Mouse (Mus musculus): ENCODE data around the gene Timeless. TPM values are rescaled to one million over a fixed set of nuclear protein-coding genes. Genes with fewer than 3 reads are reported as not detected.

Gene Timeless
- polyA plus RNA-seq, 1 experiment from 2014 or later = 34.0 TPM

DNA sequence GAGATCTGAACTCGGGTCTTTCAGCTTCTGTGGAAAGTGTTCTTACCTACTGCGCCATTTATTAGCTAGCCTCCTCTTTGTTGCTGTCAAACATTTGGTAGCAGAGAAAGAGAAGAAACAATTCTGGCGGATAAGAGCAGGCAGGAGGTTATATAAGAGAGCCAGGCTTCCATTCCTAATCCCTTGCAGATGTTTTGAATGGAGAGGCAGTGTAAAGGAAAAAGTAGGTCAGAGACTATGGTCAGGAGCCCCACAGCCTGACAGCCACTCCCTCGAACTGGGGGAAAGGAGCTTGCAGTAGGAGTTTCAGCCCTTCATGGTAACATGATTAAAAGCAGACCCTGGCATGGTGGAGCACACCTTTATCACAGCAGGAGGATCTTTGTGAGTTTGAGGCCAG is 4.5 kb downstream of the Timeless start:
- Histone ChIP-seq H3K4me3 (no peak overlapping the region), H3K4me1 (peaks cover 16% of the 10 kb centered on the region), H3K36me3 (peaks cover 29% of the 10 kb centered on the region), H3K4me2 (no peak overlapping the region), H3K27me3 (replicated peaks) (no peaks in the 10 kb centered on the region), H3K27ac (replicated peaks) (no peak overlapping the region), H3K9ac (no peak overlapping the region), H3K9me3 (no peaks in the 10 kb centered on the region)
- 78% methylated on average over 4 of the region's 4 CpGs for WGBS
- ATAC-seq (ENCODE audit: extremely low read depth, insufficient number of reproducible peaks, low FRiP score, low TSS enrichment) = no peak

DNA sequence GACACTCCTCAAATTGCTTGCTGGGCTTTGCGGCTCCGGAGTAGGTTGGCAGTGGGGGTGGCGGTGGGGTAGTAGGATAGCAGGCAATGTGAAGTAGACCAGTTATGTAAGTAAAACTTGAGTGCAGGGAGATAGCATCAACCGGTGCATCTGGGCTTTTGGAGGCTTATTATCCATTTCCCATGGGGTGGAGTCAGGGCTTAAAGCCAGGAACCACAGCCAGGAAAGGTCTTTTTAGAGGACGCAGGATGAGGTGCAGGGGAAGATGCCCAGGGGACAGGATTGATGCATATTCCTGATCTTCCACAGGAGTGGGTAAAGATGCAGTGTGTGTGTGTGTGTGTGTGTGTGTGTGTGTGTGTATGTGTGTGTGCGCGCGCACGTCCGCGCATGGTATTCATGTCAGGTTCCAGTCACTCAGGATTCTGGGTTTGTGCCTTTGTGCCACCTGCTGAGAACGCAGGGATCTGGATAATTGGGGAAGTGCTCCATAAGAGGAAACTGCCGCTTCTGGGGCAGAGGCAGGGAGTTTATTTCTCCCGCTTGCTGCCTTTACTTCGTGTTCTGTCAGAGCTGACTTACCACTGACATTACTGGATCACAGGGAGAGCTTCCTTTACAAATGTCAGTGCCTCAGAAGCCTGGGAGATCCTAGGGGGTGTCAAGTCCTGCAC is 6.1 kb downstream of the Timeless start:
- 81% methylated on average over 15 of the region's 15 CpGs for WGBS
- Histone ChIP-seq H3K4me2 (no peak overlapping the region), H3K27ac (replicated peaks) (0 out of 2 replicates have a peak overlapping the region, but pooled peaks have one; percentile 0), H3K27me3 (replicated peaks) (no peaks in the 10 kb centered on the region), H3K36me3 (peaks cover 46% of the 10 kb centered on the region), H3K4me3 (no peak overlapping the region), H3K9me3 (no peaks in the 10 kb centered on the region), H3K4me1 (peaks cover 12% of the 10 kb centered on the region), H3K9ac (no peak overlapping the region)
- no peak for ATAC-seq (ENCODE audit: extremely low read depth, insufficient number of reproducible peaks, low FRiP score, low TSS enrichment)

DNA sequence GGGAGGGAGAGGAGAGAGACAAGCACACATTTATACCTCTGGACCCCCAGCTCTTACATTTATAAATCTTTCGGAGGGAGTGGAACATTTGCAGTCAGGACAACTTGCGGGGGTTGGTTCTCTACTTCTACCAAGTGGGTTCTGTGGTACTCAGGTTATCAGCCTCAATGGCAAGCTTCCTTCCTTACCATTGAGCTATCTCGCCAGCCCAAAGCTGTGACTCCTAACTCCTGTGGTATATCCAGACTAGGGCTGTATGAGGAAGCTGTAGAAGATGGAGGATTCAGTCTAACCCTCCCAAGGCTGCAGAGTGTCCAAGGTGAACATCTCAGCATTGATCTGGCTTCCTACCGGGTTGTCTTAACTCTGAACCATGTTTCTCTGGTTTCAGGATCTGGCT is 7.3 kb downstream of the Timeless start:
- H3K27me3 ChIP-seq (replicated peaks) = no peaks in the 10 kb centered on the region
- H3K27ac ChIP-seq (replicated peaks) = no peak overlapping the region
- no peak for ATAC-seq (ENCODE audit: extremely low read depth, insufficient number of reproducible peaks, low FRiP score, low TSS enrichment)
- H3K9me3 ChIP-seq = no peaks in the 10 kb centered on the region
- peaks cover 54% of the 10 kb centered on the region for H3K36me3 ChIP-seq
- 78% methylated on average over 4 of the region's 4 CpGs for WGBS
- H3K4me1 ChIP-seq = peaks cover 11% of the 10 kb centered on the region
- H3K9ac ChIP-seq = peak overlapping the region; percentile 12; the same call in 1 of the 2 replicates
- no peak overlapping the region for H3K4me3 ChIP-seq
- H3K4me2 ChIP-seq = no peak overlapping the region

DNA sequence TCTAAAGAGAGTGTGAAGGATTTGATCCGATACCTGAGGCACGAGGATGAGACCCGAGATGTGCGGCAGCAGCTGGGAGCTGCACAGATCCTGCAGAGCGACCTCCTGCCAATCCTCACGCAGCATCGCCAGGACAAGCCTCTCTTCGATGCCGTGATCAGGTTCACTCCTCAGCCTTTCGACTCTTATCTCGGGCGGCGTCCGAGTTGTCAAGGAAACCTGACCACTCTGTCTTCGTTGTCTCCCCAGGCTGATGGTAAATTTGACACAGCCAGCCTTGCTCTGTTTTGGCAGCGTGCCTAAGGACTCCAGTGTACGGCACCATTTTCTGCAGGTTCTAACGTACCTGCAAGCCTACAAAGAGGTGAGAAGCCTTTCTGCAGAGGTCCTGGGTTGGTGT is 8.3 kb downstream of the Timeless start:
- H3K4me2 ChIP-seq = no peak overlapping the region
- H3K27me3 ChIP-seq (replicated peaks) = no peaks in the 10 kb centered on the region
- ATAC-seq (ENCODE audit: extremely low read depth, insufficient number of reproducible peaks, low FRiP score, low TSS enrichment) = no peak
- 64% methylated on average over 18 of the region's 18 CpGs for WGBS
- no peaks in the 10 kb centered on the region for H3K9me3 ChIP-seq
- peaks cover 56% of the 10 kb centered on the region for H3K36me3 ChIP-seq
- H3K27ac ChIP-seq (replicated peaks) = no peak overlapping the region
- peaks cover 11% of the 10 kb centered on the region for H3K4me1 ChIP-seq
- no peak overlapping the region for H3K4me3 ChIP-seq
- no peak overlapping the region for H3K9ac ChIP-seq

DNA sequence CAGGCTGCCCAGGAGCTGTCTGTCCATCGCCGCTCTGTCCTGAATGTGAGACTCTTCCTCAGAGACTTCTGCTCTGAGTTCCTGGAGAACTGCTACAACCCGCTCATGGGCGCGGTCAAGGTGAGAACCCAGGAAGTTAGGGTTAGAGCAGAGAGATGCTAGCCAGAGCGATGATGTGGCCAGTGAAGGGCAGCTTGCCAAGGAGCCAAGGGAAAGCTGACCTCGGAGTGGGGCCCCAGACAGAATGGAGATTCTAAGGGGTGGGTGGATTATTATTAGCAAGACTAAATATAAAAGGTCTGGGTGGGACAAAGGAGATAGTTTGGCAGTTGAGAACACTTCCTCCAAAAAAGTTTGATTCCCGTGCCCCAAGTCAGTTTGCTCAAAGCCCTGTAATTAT is 11.4 kb downstream of the Timeless start:
- H3K4me3 ChIP-seq = no peak overlapping the region
- no peak overlapping the region for H3K4me2 ChIP-seq
- no peaks in the 10 kb centered on the region for H3K27me3 ChIP-seq (replicated peaks)
- peaks cover 88% of the 10 kb centered on the region for H3K36me3 ChIP-seq
- peak overlapping the region; percentile 9; the same call in 1 of the 2 replicates for H3K27ac ChIP-seq (replicated peaks)
- H3K4me1 ChIP-seq = peaks cover 6% of the 10 kb centered on the region; the same call in 1 of the 2 replicates
- ATAC-seq (ENCODE audit: extremely low read depth, insufficient number of reproducible peaks, low FRiP score, low TSS enrichment) = no peak
- 77% methylated on average over 8 of the region's 8 CpGs for WGBS
- H3K9ac ChIP-seq = no peak overlapping the region
- H3K9me3 ChIP-seq = no peaks in the 10 kb centered on the region

DNA sequence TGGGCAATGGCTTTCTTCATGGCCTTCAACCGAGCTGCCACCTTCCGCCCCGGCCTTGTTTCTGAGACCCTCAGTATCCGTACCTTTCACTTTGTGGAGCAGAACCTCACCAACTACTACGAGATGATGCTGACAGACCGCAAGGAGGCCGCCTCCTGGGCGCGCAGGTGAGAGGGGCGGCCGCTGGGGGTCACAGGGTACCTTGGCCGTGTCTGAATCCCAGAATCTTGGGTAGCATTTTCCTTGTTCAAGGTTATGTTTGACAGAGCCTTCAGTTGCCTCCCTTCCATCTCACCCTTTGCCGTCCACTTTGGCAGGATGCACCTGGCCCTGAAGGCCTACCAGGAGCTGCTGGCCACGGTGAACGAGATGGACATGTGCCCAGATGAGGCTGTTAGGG is 12.3 kb downstream of the Timeless start:
- no peaks in the 10 kb centered on the region for H3K9me3 ChIP-seq
- peaks cover 96% of the 10 kb centered on the region for H3K36me3 ChIP-seq
- no peak overlapping the region for H3K9ac ChIP-seq
- H3K27me3 ChIP-seq (replicated peaks) = no peaks in the 10 kb centered on the region
- no peak overlapping the region for H3K4me2 ChIP-seq
- H3K27ac ChIP-seq (replicated peaks) = no peak overlapping the region
- no peak overlapping the region for H3K4me3 ChIP-seq
- peaks cover 6% of the 10 kb centered on the region; the same call in 1 of the 2 replicates for H3K4me1 ChIP-seq
- ATAC-seq (ENCODE audit: extremely low read depth, insufficient number of reproducible peaks, low FRiP score, low TSS enrichment) = no peak
- WGBS = 92% methylated on average over 15 of the region's 15 CpGs

DNA sequence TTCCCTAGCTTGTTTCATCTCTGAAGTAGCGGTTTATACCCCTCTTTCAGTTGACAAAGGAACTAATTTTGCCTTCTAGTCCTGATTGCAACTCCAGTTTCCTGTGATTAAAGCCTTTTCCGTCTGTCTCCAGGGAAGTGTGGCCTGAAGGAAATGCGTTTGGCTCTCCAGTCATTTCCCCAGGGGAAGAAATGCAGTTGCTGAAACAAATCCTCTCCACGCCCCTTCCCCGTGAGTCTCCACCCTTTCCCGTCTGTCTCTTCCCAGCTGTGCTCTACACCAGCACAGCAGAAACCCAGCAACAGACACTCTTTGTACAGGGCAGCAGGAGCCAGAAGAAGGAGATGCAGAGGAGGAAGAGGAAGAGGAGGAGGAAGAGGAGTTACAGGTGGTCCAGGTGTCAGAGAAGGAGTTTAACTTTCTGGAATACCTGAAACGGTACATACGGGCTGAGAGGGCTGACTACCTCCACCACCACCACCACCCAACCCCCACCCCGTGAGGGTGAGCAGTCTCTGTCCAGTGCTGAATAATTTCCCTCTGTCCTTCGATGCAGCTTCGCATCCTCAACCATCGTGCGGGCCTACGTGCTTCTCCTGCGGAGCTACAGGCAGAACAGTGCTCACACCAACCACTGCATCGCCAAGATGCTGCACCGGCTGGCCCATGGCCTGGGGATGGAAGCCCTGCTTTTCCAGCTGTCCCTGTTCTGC is 15.3 kb downstream of the Timeless start:
- H3K36me3 ChIP-seq = peaks cover 100% of the 10 kb centered on the region

DNA sequence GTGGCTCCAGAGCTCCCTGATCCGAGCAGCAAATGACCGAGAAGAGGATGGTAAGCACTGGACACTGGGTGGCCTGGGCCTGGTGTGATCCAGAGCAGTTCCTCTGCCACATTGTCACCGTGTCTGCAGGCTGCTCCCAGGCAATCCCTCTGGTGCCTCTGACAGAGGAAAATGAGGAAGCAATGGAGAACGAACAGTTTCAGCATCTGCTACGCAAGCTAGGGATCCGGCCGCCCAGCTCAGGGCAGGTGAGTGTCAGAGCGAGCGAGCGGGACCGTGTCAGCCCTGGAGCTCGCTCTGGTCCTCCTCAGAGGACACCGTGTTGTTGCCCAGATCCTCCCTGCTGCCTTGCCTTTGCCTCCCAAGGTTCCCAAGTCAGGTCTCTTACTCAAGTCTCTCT is 18.7 kb downstream of the Timeless start:
- 91% methylated on average over 13 of the region's 13 CpGs for WGBS
- H3K36me3 ChIP-seq = peaks cover 79% of the 10 kb centered on the region

More for the DNA sequence above, 15.3 kb downstream of the Timeless start:
- H3K4me3 ChIP-seq = peak overlapping the region; percentile 5
- H3K9me3 ChIP-seq = no peaks in the 10 kb centered on the region
- H3K27ac ChIP-seq (replicated peaks) = peak overlapping the region; percentile 84
- WGBS = 72% methylated on average over 17 of the region's 17 CpGs
- H3K4me2 ChIP-seq = peak overlapping the region; percentile 40
- H3K9ac ChIP-seq = no peak overlapping the region
- H3K27me3 ChIP-seq (replicated peaks) = no peaks in the 10 kb centered on the region
- no peak for ATAC-seq (ENCODE audit: extremely low read depth, insufficient number of reproducible peaks, low FRiP score, low TSS enrichment)
- H3K4me1 ChIP-seq = peaks cover 6% of the 10 kb centered on the region; the same call in 1 of the 2 replicates

DNA sequence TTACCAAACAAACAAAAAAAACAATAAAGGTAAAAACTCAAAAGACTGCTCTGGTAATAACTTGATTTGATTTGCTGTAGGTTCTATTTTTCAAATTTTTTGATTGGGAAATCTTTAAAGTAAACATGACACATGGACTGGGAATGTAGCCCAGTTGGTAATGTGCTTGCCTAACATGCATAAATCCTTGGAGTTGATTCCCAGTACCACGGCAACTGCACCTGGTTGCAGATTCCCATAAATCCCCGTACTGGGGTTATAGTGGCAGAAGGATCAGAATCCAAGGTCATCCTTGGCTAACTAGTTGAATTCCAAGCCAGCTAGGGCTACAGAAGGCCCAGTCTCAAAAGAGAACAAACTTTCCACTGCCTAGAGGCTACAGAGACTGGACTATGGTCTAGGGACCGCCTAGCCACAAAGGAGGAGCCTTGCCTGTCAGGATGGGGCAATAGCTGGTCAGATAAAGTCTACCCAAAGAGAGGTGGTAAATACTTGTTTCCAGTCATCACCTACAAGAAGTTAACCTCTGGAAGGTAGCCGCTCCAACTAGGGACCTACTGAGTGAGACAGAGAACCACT is 21.9 kb downstream of the Timeless start, which contains the start of gene Apon:
TSS of gene Apon (plus strand) at position 420 of the 579 bp plus-strand sequence.
- no peaks in the 10 kb centered on the region for H3K4me1 ChIP-seq
- ATAC-seq (ENCODE audit: extremely low read depth, insufficient number of reproducible peaks, low FRiP score, low TSS enrichment) = no peak
- no peak within 1 kb of the TSS for H3K27ac ChIP-seq (replicated peaks)
- no peak within 1 kb of the TSS for H3K9ac ChIP-seq
- H3K4me2 ChIP-seq = no peak within 1 kb of the TSS
- peaks cover 47% of the 10 kb centered on the region for H3K36me3 ChIP-seq
- H3K9me3 ChIP-seq = no peaks in the 10 kb centered on the region
- H3K4me3 ChIP-seq = no peak within 1 kb of the TSS
- H3K27me3 ChIP-seq (replicated peaks) = no peaks in the 10 kb centered on the region
- 79% methylated on average over 4 of the region's 4 CpGs for WGBS

More for the DNA sequence above, 18.7 kb downstream of the Timeless start:
- Histone ChIP-seq H3K4me2 (no peak overlapping the region), H3K9ac (no peak overlapping the region), H3K9me3 (no peaks in the 10 kb centered on the region), H3K27ac (replicated peaks) (no peak overlapping the region), H3K4me3 (no peak overlapping the region), H3K27me3 (replicated peaks) (no peaks in the 10 kb centered on the region), H3K4me1 (no peaks in the 10 kb centered on the region)
- no peak for ATAC-seq (ENCODE audit: extremely low read depth, insufficient number of reproducible peaks, low FRiP score, low TSS enrichment)

DNA sequence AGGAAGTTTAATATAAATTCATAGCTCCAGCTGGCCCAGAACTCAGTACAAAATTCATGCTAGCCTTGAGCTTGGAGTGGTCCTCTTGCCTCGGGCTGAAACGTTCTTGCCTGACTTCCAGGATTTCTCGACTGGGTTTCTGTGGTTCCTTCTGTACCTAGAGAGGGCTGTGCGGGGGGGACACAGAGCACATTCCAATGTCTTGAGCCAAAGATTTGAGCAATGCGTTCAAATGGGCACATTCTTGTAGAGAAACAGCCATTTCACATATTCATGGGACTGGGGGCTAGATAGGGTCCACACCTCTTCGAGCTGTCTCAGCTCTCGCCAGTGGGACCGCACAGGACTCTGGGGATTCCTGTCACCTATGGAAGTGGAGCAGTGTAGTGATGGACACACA is 24.1 kb downstream of the Timeless start:
- H3K4me2 ChIP-seq = no peak overlapping the region
- no peak overlapping the region for H3K9ac ChIP-seq
- WGBS = 77% methylated on average over 8 of the region's 8 CpGs
- H3K36me3 ChIP-seq = peaks cover 26% of the 10 kb centered on the region
- no peaks in the 10 kb centered on the region for H3K27me3 ChIP-seq (replicated peaks)
- ATAC-seq (ENCODE audit: extremely low read depth, insufficient number of reproducible peaks, low FRiP score, low TSS enrichment) = no peak
- no peaks in the 10 kb centered on the region for H3K4me1 ChIP-seq
- H3K4me3 ChIP-seq = no peak overlapping the region
- no peak overlapping the region for H3K27ac ChIP-seq (replicated peaks)
- H3K9me3 ChIP-seq = no peaks in the 10 kb centered on the region

DNA sequence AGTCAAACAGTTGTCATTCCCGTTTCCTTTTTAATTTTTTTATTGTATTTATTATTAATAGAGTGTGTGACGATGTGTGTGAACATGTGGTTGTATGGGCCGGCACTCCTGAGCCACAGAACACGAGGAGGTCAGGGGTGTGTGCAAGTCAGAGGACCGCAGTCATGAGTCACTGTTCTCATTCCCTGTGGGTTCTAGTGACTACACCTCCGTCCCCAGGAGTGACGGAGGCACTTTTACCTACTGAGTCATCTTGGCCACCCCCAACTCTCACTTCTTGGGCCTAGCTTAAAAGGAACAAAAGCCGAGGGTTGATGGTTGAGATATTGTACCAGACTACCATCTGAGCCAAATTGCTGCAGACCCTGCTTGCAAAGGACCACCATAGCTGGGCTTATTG is 24.5 kb downstream of the Timeless start:
- no peak overlapping the region for H3K27ac ChIP-seq (replicated peaks)
- H3K4me3 ChIP-seq = no peak overlapping the region
- H3K4me1 ChIP-seq = no peaks in the 10 kb centered on the region
- H3K4me2 ChIP-seq = no peak overlapping the region
- H3K27me3 ChIP-seq (replicated peaks) = no peaks in the 10 kb centered on the region
- no peak overlapping the region for H3K9ac ChIP-seq
- no peaks in the 10 kb centered on the region for H3K9me3 ChIP-seq
- 82% methylated on average over 8 of the region's 8 CpGs for WGBS
- H3K36me3 ChIP-seq = peaks cover 22% of the 10 kb centered on the region
- no peak for ATAC-seq (ENCODE audit: extremely low read depth, insufficient number of reproducible peaks, low FRiP score, low TSS enrichment)
